Mouse (Mus musculus) C2C12 (cell line): ENCODE measurements around the gene Eed.

ENCODE experiments used
- CTCF ChIP-seq: IDR thresholded peaks from one replicate; pipeline ENCODE4 v1.5.1; 2011; ENCODE audit not compliant: control insufficient read depth, insufficient read depth, insufficient read length
- FOSL1 ChIP-seq: IDR thresholded peaks from one replicate; pipeline ENCODE4 v1.8.0; 2011; ENCODE audit warnings: mild to moderate bottlenecking, low read length; ENCODE audit not compliant: poor library complexity, insufficient read depth, severe bottlenecking
- MAX ChIP-seq: IDR thresholded peaks from one replicate; pipeline ENCODE4 v1.6.1; 2011; ENCODE audit warnings: mild to moderate bottlenecking, control low read depth
- MYOD1 ChIP-seq: IDR thresholded peaks from one replicate; pipeline ENCODE4 v1.6.1; 2011; ENCODE audit warnings: low read depth; ENCODE audit not compliant: control insufficient read depth, insufficient read length
- USF1 ChIP-seq: IDR thresholded peaks from one replicate; pipeline ENCODE4 v1.6.1; 2011; ENCODE audit warnings: low read depth, mild to moderate bottlenecking, control low read depth, moderate library complexity

GRCm38 (mm10) chr7:90020331-90020730 lies 39.5 kb upstream of the Eed start:
- no peak for TF ChIP-seq CTCF
- TF ChIP-seq MAX = no peak
- no peak for TF ChIP-seq USF1
- TF ChIP-seq FOSL1 = no peak
- TF ChIP-seq MYOD1 = no peak
